Mouse (Mus musculus): ENCODE measurements around the gene Triml2.

DNA sequence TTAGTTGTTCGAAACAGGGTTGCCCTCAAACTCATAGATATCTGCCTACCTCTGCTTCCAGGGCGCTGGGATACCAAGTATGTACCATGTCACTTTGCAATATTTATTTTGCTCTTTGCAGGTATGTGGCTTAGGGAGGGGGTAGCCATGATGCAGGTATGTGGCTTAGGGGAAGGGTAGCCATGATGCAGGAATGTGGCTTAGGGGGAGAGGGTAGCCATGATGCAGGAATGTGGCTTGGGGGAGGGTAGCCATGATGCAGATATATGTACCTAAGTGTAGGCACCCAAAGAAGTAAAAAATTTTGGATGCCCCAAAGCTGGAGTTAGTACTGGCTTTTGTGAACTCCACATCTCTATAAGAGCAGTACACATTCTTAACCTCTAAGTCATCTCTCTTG, 1.9 kb downstream of the Triml2 start:
- TF ChIP-seq CTCF (IDR thresholded peaks at IDR 0.05; ENCODE audit: insufficient read depth, low read length) = no peak
- no peak for TF ChIP-seq POLR2A (IDR thresholded peaks at IDR 0.05; ENCODE audit: borderline replicate concordance, extremely low read depth, low read depth, low read length)
